Mouse (Mus musculus): ENCODE measurements around the gene Fam136a. TPM values are rescaled to one million over a fixed set of nuclear protein-coding genes. Genes with fewer than 3 reads are reported as not detected.

The Fam136a gene
- total RNA-seq, 2 experiments from 2014 or later, result 40.9 to 74.9 TPM

GRCm38 (mm10) chr6:86394078-86394720, 28.8 kb downstream of the Fam136a start:
- no peak for ATAC-seq (replicated peaks; ENCODE audit: low FRiP score, low TSS enrichment, poor library complexity, severe bottlenecking)

- ATAC-seq (replicated peaks; ENCODE audit: low FRiP score, low TSS enrichment, poor library complexity, severe bottlenecking), result no peak
These were observed 29.6 kb downstream of the Fam136a start for GRCm38 (mm10) chr6:86395021-86395420.

GRCm38 (mm10) chr6:86395969-86396368, 30.5 kb downstream of the Fam136a start:
- ATAC-seq (replicated peaks; ENCODE audit: low FRiP score, low TSS enrichment, poor library complexity, severe bottlenecking), result no peak

GRCm38 (mm10) chr6:86396581-86397256, 31.3 kb downstream of the Fam136a start, which contains the start of gene Pcyox1:
Gene Pcyox1 (minus strand): TSS chr6:86397154.
- ATAC-seq (replicated peaks; ENCODE audit: low FRiP score, low TSS enrichment, poor library complexity, severe bottlenecking), result peak; percentile 84

- ATAC-seq (replicated peaks; ENCODE audit: low FRiP score, low TSS enrichment, poor library complexity, severe bottlenecking), result no peak
These were observed 32.0 kb downstream of the Fam136a start for GRCm38 (mm10) chr6:86397257-86397980.

GRCm38 (mm10) chr6:86398986-86399385, 33.5 kb downstream of the Fam136a start:
- ATAC-seq (replicated peaks; ENCODE audit: low FRiP score, low TSS enrichment, poor library complexity, severe bottlenecking), result no peak

- ATAC-seq (replicated peaks; ENCODE audit: low FRiP score, low TSS enrichment, poor library complexity, severe bottlenecking), result no peak
These were observed 34.5 kb downstream of the Fam136a start for GRCm38 (mm10) chr6:86399995-86400394.

GRCm38 (mm10) chr6:86400972-86401371, 35.5 kb downstream of the Fam136a start:
- peak; percentile 68 for ATAC-seq (replicated peaks; ENCODE audit: low FRiP score, low TSS enrichment, poor library complexity, severe bottlenecking)

- no peak for ATAC-seq (replicated peaks; ENCODE audit: low FRiP score, low TSS enrichment, poor library complexity, severe bottlenecking)
These were observed 37.5 kb downstream of the Fam136a start for GRCm38 (mm10) chr6:86402681-86403607.

- ATAC-seq (replicated peaks; ENCODE audit: low FRiP score, low TSS enrichment, poor library complexity, severe bottlenecking), result peak; percentile 60; the same call in 1 of the 2 replicates
These were observed 38.3 kb downstream of the Fam136a start for GRCm38 (mm10) chr6:86403728-86404099.

- ATAC-seq (replicated peaks; ENCODE audit: low FRiP score, low TSS enrichment, poor library complexity, severe bottlenecking), result peak; percentile 95
These were observed 38.8 kb downstream of the Fam136a start, which contains the start of gene Tia1 for GRCm38 (mm10) chr6:86404100-86404861. Gene Tia1 (plus strand): TSS chr6:86404219.

GRCm38 (mm10) chr6:86404996-86405395, 39.5 kb downstream of the Fam136a start:
- ATAC-seq (replicated peaks; ENCODE audit: low FRiP score, low TSS enrichment, poor library complexity, severe bottlenecking), result no peak

GRCm38 (mm10) chr6:86406306-86406705, 40.9 kb downstream of the Fam136a start:
- no peak for ATAC-seq (replicated peaks; ENCODE audit: low FRiP score, low TSS enrichment, poor library complexity, severe bottlenecking)

- ATAC-seq (replicated peaks; ENCODE audit: low FRiP score, low TSS enrichment, poor library complexity, severe bottlenecking), result no peak
These were observed 53.3 kb downstream of the Fam136a start for GRCm38 (mm10) chr6:86418711-86419110.

GRCm38 (mm10) chr6:86419239-86419638, 53.8 kb downstream of the Fam136a start:
- ATAC-seq (replicated peaks; ENCODE audit: low FRiP score, low TSS enrichment, poor library complexity, severe bottlenecking), result no peak
